Mouse (Mus musculus) midbrain, postnatal 0 days (tissue): ENCODE results near the gene Rwdd3. TPM values are rescaled to one million over a fixed set of nuclear protein-coding genes. Genes with fewer than 3 reads are reported as not detected.

Source experiments
- ATAC-seq: fragments of 200-750 bp; cut with Nextera tagmentation; 2 replicates; pipeline ENCODE4 v1.8.0; 2017; ENCODE audit warnings: moderate number of reproducible peaks, mild to moderate bottlenecking, moderate TSS enrichment, moderate library complexity; ENCODE audit not compliant: low FRiP score
- DNase-seq: peaks from one replicate; pipeline ENCODE4 v3.0.0-alpha.2; 2015; ENCODE audit warnings: low spot score
- H3K27ac ChIP-seq: fragments of 300-500 bp; sonication (generic); 2 replicates; pipeline ENCODE4 v1.5.1; 2014; ENCODE audit warnings: low read depth, mild to moderate bottlenecking, low read length, mixed read lengths
- H3K27me3 ChIP-seq: fragments of 300-500 bp; sonication (generic); 2 replicates; pipeline ENCODE4 v1.6.1; 2014; ENCODE audit warnings: low read length, control low read depth, mixed read lengths; ENCODE audit not compliant: insufficient read depth
- H3K36me3 ChIP-seq: fragments of 300-500 bp; sonication (generic); 2 replicates; pipeline ENCODE4 v1.6.1; 2014; ENCODE audit warnings: low read length, control low read depth, mixed read lengths; ENCODE audit not compliant: insufficient read depth
- H3K4me1 ChIP-seq: fragments of 300-500 bp; sonication (generic); 2 replicates; pipeline ENCODE4 v1.6.1; 2014; ENCODE audit warnings: mild to moderate bottlenecking, control low read depth, antibody characterized with exemption, low read length, mixed read lengths; ENCODE audit not compliant: insufficient read depth
- H3K4me2 ChIP-seq: fragments of 300-500 bp; sonication (generic); 2 replicates; pipeline ENCODE4 v1.6.1; 2014; ENCODE audit warnings: low read depth, mild to moderate bottlenecking, low read length, mixed read lengths; ENCODE audit not compliant: poor library complexity, severe bottlenecking
- H3K4me3 ChIP-seq: fragments of 300-500 bp; sonication (generic); 2 replicates; pipeline ENCODE4 v1.5.1; 2014; ENCODE audit warnings: low read depth, mild to moderate bottlenecking, low read length, moderate library complexity
- H3K9ac ChIP-seq: fragments of 300-500 bp; sonication (generic); replicated peaks from 2 replicates; pipeline ENCODE4 v1.6.1; 2014; ENCODE audit warnings: mild to moderate bottlenecking, low read length, moderate library complexity, mixed read lengths; ENCODE audit not compliant: poor library complexity, severe bottlenecking
- H3K9me3 ChIP-seq: fragments of 300-500 bp; sonication (generic); 2 replicates; pipeline ENCODE4 v1.6.1; 2016; ENCODE audit warnings: low read length, control low read depth
- CTCF ChIP-seq: IDR thresholded peaks from 2 replicates; pipeline ENCODE4 v1.5.1; 2016; ENCODE audit warnings: antibody characterized with exemption, mild to moderate bottlenecking
- WGBS: fragments of 180-500 bp; shearing (Covaris S2); extraction: QIAGEN DNeasy Blood & Tissue Kit; methylation state at CpG from one replicate; pipeline ENCODE4 v1.1.7; 2014; 5-methylcytosine and 5-hydroxymethylcytosine counted together
- polyA plus RNA-seq: library from polyadenylated mRNA; unstranded; fragments of >200 nt; fragmentation: Nextera tagmentation; extraction: Ambion mirVana; gene quantifications from 2 replicates; pipeline ENCODE4 v1.2.1, GENCODE M21; 2015
- total RNA-seq: library from RNA; depleted of rRNA; stranded (reverse); fragments of >200 nt; gene quantifications from 2 replicates; pipeline ENCODE4 v1.2.3, GENCODE M21; 2014; rRNA removed

Gene Rwdd3
- total and polyA plus RNA-seq, 2 experiments from 2014 or later = 10.0 to 11.3 TPM

DNA sequence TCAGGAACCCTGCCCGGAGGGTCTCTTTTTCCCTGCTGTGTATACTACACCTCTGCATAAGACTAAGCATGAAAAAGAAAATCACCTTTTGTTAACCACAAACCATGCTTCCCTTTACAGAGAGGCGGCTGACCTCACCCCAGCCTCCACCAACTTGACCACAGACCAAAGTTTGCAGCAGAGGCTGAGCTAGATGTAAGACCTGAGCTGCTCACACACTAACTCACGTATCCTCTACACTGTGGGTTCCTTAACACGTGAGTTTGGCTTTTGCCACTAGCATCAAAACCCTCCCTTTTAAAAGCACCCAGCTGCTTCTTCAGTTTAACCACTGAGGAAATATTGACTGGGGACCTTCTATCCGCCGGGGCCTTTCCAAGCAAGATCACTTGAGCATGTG, 64.0 kb downstream of the Rwdd3 start:
- H3K27ac ChIP-seq = no peak overlapping the region
- H3K36me3 ChIP-seq = no peaks in the 10 kb centered on the region
- 91% methylated on average over 6 of the region's 6 CpGs for WGBS
- no peak overlapping the region for H3K4me2 ChIP-seq
- H3K27me3 ChIP-seq = no peaks in the 10 kb centered on the region
- H3K4me1 ChIP-seq = no peaks in the 10 kb centered on the region
- no peak overlapping the region for H3K9ac ChIP-seq
- H3K4me3 ChIP-seq = no peak overlapping the region
- TF ChIP-seq CTCF = no peak
- ATAC-seq (no peak), DNase-seq (no peak)
- H3K9me3 ChIP-seq = no peaks in the 10 kb centered on the region

DNA sequence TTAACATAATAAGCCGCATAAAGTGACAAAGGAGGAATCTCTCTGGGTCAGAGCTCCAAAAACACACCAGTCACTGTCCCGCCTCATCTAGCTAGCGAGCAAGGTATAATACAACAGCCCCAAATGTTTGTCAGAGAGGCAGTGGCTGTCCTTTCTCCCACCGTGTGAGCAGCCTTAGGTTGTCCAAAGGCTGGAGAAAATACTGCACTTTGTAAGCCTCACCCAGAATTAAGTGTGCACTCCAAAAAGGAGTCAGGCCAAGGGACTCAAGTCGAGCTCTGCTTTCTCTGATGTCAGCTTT, 66.1 kb downstream of the Rwdd3 start:
- Histone ChIP-seq H3K27ac (no peak overlapping the region), H3K9me3 (no peaks in the 10 kb centered on the region), H3K27me3 (no peaks in the 10 kb centered on the region), H3K36me3 (no peaks in the 10 kb centered on the region), H3K4me1 (no peaks in the 10 kb centered on the region), H3K4me3 (no peak overlapping the region), H3K9ac (no peak overlapping the region), H3K4me2 (peak overlapping the region; percentile 36; the same call in 1 of the 2 replicates)
- ATAC-seq = no peak; the same call in 1 of the 2 replicates
- no peak for TF ChIP-seq CTCF
- no peak for DNase-seq
- 73% methylated on average over 5 of the region's 5 CpGs for WGBS

Other genes starting within 250 kb of the Rwdd3 start
- 12.2 and 15.0 TPM in 2 replicates for gene Tmem56, start 111.4 kb upstream of the Rwdd3 start, total RNA-seq
- gene Tmem56, start 111.4 kb upstream of the Rwdd3 start, polyA plus RNA-seq = 2.9 and 3.3 TPM in 2 replicates
- 18.5 and 18.8 TPM in 2 replicates for gene Alg14, start 120.1 kb upstream of the Rwdd3 start, total RNA-seq
- gene Alg14, start 120.1 kb upstream of the Rwdd3 start, polyA plus RNA-seq = 26.0 and 31.1 TPM in 2 replicates